Mouse (Mus musculus) heart, adult 2 months (tissue): ENCODE data around the gene Pik3ca. TPM values are rescaled to one million over a fixed set of nuclear protein-coding genes. Genes with fewer than 3 reads are reported as not detected.
A peak's percentile ranks its signal among the peaks of the same experiment; 100 is the strongest.

ENCODE experiments used
- DNase-seq, 2 experiments: peaks; one replicate each; pipeline ENCODE4 v3.0.0; 2021
- H3K27ac ChIP-seq: fragments of 200-600 bp; 2 replicates; pipeline ENCODE4 v1.8.1; 2022
- H3K27me3 ChIP-seq: fragments of 200-500 bp; 2 replicates; pipeline ENCODE4 v1.6.1; 2012; ENCODE audit warnings: mild to moderate bottlenecking, low read length, inconsistent platforms, mixed read lengths; ENCODE audit not compliant: control insufficient read depth, insufficient read depth
- H3K36me3 ChIP-seq: fragments of 200-500 bp; 2 replicates; pipeline ENCODE4 v1.6.1; 2012; ENCODE audit warnings: low read length, inconsistent platforms; ENCODE audit not compliant: control insufficient read depth, insufficient read depth
- H3K4me1 ChIP-seq: fragments of 200-500 bp; 2 replicates; pipeline ENCODE4 v1.6.1; 2011; ENCODE audit warnings: low read length; ENCODE audit not compliant: control insufficient read depth, insufficient read depth
- H3K4me3 ChIP-seq: fragments of 200-600 bp; 2 replicates; pipeline ENCODE4 v1.8.1; 2022
- H3K79me2 ChIP-seq: fragments of 200-500 bp; replicated peaks from 2 replicates; pipeline ENCODE4 v1.6.1; 2012; ENCODE audit warnings: mild to moderate bottlenecking, inconsistent platforms, low read length, moderate library complexity, mixed read lengths; ENCODE audit not compliant: control insufficient read depth, insufficient read depth
- H3K9ac ChIP-seq: fragments of 200-500 bp; 2 replicates; pipeline ENCODE4 v1.6.1; 2012; ENCODE audit warnings: low read depth, mild to moderate bottlenecking, control low read depth, inconsistent platforms, low read length, mixed read lengths
- CTCF ChIP-seq: fragments of 200-600 bp; IDR thresholded peaks from 2 replicates; pipeline ENCODE4 v1.8.1; 2022; ENCODE audit warnings: antibody characterized with exemption, mild to moderate bottlenecking, moderate library complexity
- EP300 ChIP-seq: fragments of 200-500 bp; IDR thresholded peaks from 2 replicates; pipeline ENCODE4 v1.6.1; 2011; ENCODE audit warnings: low read depth, low read length, control low read depth; ENCODE audit not compliant: insufficient read depth
- POLR2A ChIP-seq: fragments of 200-500 bp; IDR thresholded peaks from 2 replicates; pipeline ENCODE4 v1.6.1; 2011; ENCODE audit warnings: mild to moderate bottlenecking, low read depth, low read length, control low read depth; ENCODE audit not compliant: insufficient read depth
- WGBS: fragments of 180-500 bp; shearing (Covaris S2); methylation state at CpG from one replicate; pipeline ENCODE4 v1.1.7; 2018; 5-methylcytosine and 5-hydroxymethylcytosine counted together
- intact Hi-C: fragments of 180-260 bp; cut with DNase I; formaldehyde crosslinking; loops from one replicate; pipeline ENCODE4 v1.15.1; 2025
- polyA plus RNA-seq: library from polyadenylated mRNA; depleted of rRNA; stranded (reverse); fragments of >200 nt; gene quantifications from 2 replicates; pipeline ENCODE4 v1.2.3, GENCODE M21; 2012
- total RNA-seq, 2 experiments: library from RNA; stranded (reverse); gene quantifications; 2 replicates each; pipeline ENCODE4 v1.2.3; 2021

Pik3ca gene
- total and polyA plus RNA-seq, 3 experiments: 6.5 to 48.5 (median 43.5) TPM

GRCm38 (mm10) chr3:32402990-32403885 lies 5.8 kb downstream of the Pik3ca start:
- Histone ChIP-seq H3K27ac (peak overlapping the region; percentile 4; the same call in 1 of the 2 replicates), H3K27me3 (no peaks in the 10 kb centered on the region), H3K4me1 (peaks cover 26% of the 10 kb centered on the region), H3K4me3 (no peak overlapping the region), H3K79me2 (peaks cover 16% of the 10 kb centered on the region), H3K9ac (peak overlapping the region; percentile 40; the same call in 1 of the 2 replicates), H3K36me3 (peaks cover 43% of the 10 kb centered on the region)
- intact Hi-C loops: no loop called here
- no peak for DNase-seq
- WGBS: 49% methylated on average over 7 of the region's 7 CpGs
- TF ChIP-seq POLR2A (no peak), CTCF (no peak), EP300 (no peak)

GRCm38 (mm10) chr3:32405699-32406098 lies 8.2 kb downstream of the Pik3ca start:
- no peak for TF ChIP-seq EP300
- TF ChIP-seq POLR2A: no peak
- no peak for TF ChIP-seq CTCF
- WGBS: 49% methylated on average over 1 of the region's 1 CpGs
- Histone ChIP-seq H3K27ac (no peak overlapping the region), H3K9ac (no peak overlapping the region), H3K36me3 (peaks cover 38% of the 10 kb centered on the region), H3K4me1 (peaks cover 23% of the 10 kb centered on the region), H3K79me2 (peaks cover 21% of the 10 kb centered on the region), H3K27me3 (no peaks in the 10 kb centered on the region), H3K4me3 (no peak overlapping the region)
- intact Hi-C loops: no loop called here
- DNase-seq: no peak

GRCm38 (mm10) chr3:32406804-32407203 lies 9.3 kb downstream of the Pik3ca start:
- 76% methylated on average over 6 of the region's 6 CpGs for WGBS
- Histone ChIP-seq H3K4me3 (no peak overlapping the region), H3K27me3 (no peaks in the 10 kb centered on the region), H3K4me1 (peaks cover 20% of the 10 kb centered on the region), H3K79me2 (peaks cover 21% of the 10 kb centered on the region), H3K36me3 (peaks cover 36% of the 10 kb centered on the region), H3K27ac (no peak overlapping the region), H3K9ac (no peak overlapping the region)
- DNase-seq: no peak
- TF ChIP-seq POLR2A (no peak), EP300 (no peak), CTCF (no peak)
- intact Hi-C loops: no loop called here

GRCm38 (mm10) chr3:32408811-32409273 lies 11.4 kb downstream of the Pik3ca start:
- Histone ChIP-seq H3K9ac (no peak overlapping the region), H3K4me3 (no peak overlapping the region), H3K36me3 (peaks cover 28% of the 10 kb centered on the region), H3K79me2 (peaks cover 18% of the 10 kb centered on the region), H3K4me1 (peaks cover 18% of the 10 kb centered on the region), H3K27me3 (no peaks in the 10 kb centered on the region), H3K27ac (no peak overlapping the region)
- no peak for TF ChIP-seq POLR2A
- TF ChIP-seq CTCF: no peak
- no peak for TF ChIP-seq EP300
- WGBS: 91% methylated on average over 3 of the region's 3 CpGs
- intact Hi-C loops: no loop called here
- no peak for DNase-seq

- Histone ChIP-seq H3K4me1 (peaks cover 21% of the 10 kb centered on the region), H3K79me2 (peaks cover 9% of the 10 kb centered on the region), H3K27ac (no peak overlapping the region), H3K36me3 (peaks cover 13% of the 10 kb centered on the region), H3K4me3 (no peak overlapping the region), H3K27me3 (no peaks in the 10 kb centered on the region), H3K9ac (0 out of 2 replicates have a peak overlapping the region, but pooled peaks have one; percentile 27)
- WGBS: 48% methylated on average over 7 of the region's 7 CpGs
- DNase-seq: no peak
- no peak for TF ChIP-seq EP300
- no peak for TF ChIP-seq POLR2A
- TF ChIP-seq CTCF: no peak
- intact Hi-C loops: no loop called here
These were observed 15.1 kb downstream of the Pik3ca start for GRCm38 (mm10) chr3:32412502-32413044.

- H3K9ac ChIP-seq: no peak overlapping the region
- intact Hi-C loops: loop anchor here (2.0 kb wide), 1 partner anchor 14 kb away; no protein-coding TSS in a partner anchor
- 15% methylated on average over 4 of the region's 4 CpGs for WGBS
- peaks cover 3% of the 10 kb centered on the region for H3K79me2 ChIP-seq
- DNase-seq: no peak
- H3K4me1 ChIP-seq: peaks cover 15% of the 10 kb centered on the region
- no peak overlapping the region for H3K4me3 ChIP-seq
- H3K36me3 ChIP-seq: peaks cover 17% of the 10 kb centered on the region
- TF ChIP-seq CTCF (no peak), POLR2A (no peak), EP300 (no peak)
- no peaks in the 10 kb centered on the region for H3K27me3 ChIP-seq
- peak overlapping the region; percentile 31; the same call in 1 of the 2 replicates for H3K27ac ChIP-seq
These were observed 16.9 kb downstream of the Pik3ca start for GRCm38 (mm10) chr3:32414381-32414780.
